Comparison of ENCODE assay signal across 13 mouse cellular contexts in the genomic region with DNA sequence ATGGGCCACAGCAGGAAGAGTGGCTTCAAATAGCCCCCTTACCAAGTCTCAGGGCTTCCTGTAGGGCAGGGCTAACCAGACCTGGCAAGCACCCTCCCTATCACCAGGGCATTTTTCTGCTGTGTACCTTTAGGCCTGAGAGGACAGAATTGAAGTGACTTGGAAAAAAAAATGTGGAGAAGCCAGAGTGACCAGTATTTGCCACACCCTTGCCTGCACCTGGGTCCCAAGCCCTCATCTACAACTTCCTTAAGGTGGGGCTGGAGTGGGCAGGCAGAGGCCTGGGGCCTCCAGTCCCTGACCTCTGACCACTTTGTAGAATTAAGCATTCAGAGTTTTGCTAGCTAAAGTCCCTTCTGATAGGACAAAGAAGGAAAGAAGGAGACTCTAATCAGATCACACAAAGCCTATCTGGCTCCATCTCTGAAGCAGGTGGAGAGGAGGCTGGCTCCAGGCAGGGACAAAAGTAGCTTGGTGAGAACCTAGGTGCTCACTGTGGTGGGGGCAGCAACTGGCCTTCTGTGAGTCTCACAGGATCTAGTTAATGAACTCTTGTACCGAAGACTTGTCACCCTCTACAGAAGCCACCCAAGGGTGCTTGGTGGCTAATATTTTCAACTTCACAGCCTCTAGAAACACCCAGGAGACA. TPM values are rescaled to one million over a fixed set of nuclear protein-coding genes. Genes with fewer than 3 reads are reported as not detected.
DNase-seq lines count a peak whose midpoint lies in the region; ATAC-seq and TF ChIP-seq lines count a peak whose summit lies in the region.
"Had no signal": no experiment of that assay in that cellular context is flagged by ENCODE, and none has a peak within 500 bp of the region (broad histone marks: within the 10 kb centered on the region; RNA-seq: fewer than 3 reads in every experiment).

No protein-coding gene starts in this region.

- peaks cover 24% of the 10 kb centered on the region for H3K4me1 ChIP-seq in forebrain, embryonic 10.5 days
- H3K4me1 ChIP-seq in forebrain, embryonic 11.5 days (replicated peaks; ENCODE audit: control insufficient read depth, insufficient read depth, low read length) = no peaks in the 10 kb centered on the region
- peaks cover 27% of the 10 kb centered on the region for H3K4me1 ChIP-seq in midbrain, embryonic 10.5 days
- H3K4me1 ChIP-seq in midbrain, embryonic 14.5 days (ENCODE audit: control insufficient read depth, insufficient read depth, low read length) = no peaks in the 10 kb centered on the region
- peaks cover 14% of the 10 kb centered on the region; the same call in 1 of the 2 replicates for H3K4me1 ChIP-seq in lung, embryonic 14.5 days (ENCODE audit: insufficient read depth)
- peaks cover 16% of the 10 kb centered on the region for H3K4me1 ChIP-seq in small intestine, adult 2 months (ENCODE audit: control insufficient read depth, insufficient read depth, insufficient read length, low read length)

- no peak overlapping the region for H3K4me2 ChIP-seq in forebrain, embryonic 11.5 days (ENCODE audit: low read depth, low read length, severe bottlenecking)
- H3K4me2 ChIP-seq in midbrain, embryonic 14.5 days (ENCODE audit: low read length) = no peak overlapping the region
- H3K4me2 ChIP-seq in lung, embryonic 14.5 days = no peak overlapping the region
- H3K4me2 ChIP-seq: embryonic facial prominence, embryonic 12.5 days; forebrain, embryonic 13.5 days; limb, embryonic 15.5 days; midbrain, embryonic 11.5 days had no signal

- TF ChIP-seq CTCF in lung, embryonic 14.5 days (IDR thresholded peaks at IDR 0.05; ENCODE audit: low read depth) = no peak
- TF ChIP-seq CTCF in small intestine, adult 2 months (IDR thresholded peaks at IDR 0.05; ENCODE audit: extremely low read depth, insufficient read length, insufficient replicate concordance, low read depth, low read length) = no peak

- 0 out of 2 replicates have a peak overlapping the region, but pooled peaks have one; percentile 16 for H3K27ac ChIP-seq in forebrain, embryonic 10.5 days
- H3K27ac ChIP-seq in forebrain, embryonic 11.5 days (ENCODE audit: low read depth, low read length) = no peak overlapping the region
- peak overlapping the region; percentile 49; the same call in 1 of the 2 replicates for H3K27ac ChIP-seq in midbrain, embryonic 10.5 days (replicated peaks)
- no peak overlapping the region for H3K27ac ChIP-seq in midbrain, embryonic 14.5 days (replicated peaks; ENCODE audit: low read depth, low read length)
- peak overlapping the region; percentile 78 for H3K27ac ChIP-seq in lung, embryonic 14.5 days (ENCODE audit: low read depth)
- H3K27ac ChIP-seq in small intestine, adult 2 months (ENCODE audit: insufficient read depth, low read depth, low read length) = peak overlapping the region; percentile 71
- H3K27ac ChIP-seq: embryonic facial prominence, embryonic 12.5 days; forebrain, embryonic 13.5 days; limb, embryonic 15.5 days had no signal

- no peak for TF ChIP-seq POLR2A in small intestine, adult 2 months (IDR thresholded peaks at IDR 0.05; ENCODE audit: low read depth, low read length)

- no peak for DNase-seq in forebrain, embryonic 10.5 days (ENCODE audit: extremely low spot score, low spot score)
- DNase-seq in forebrain, embryonic 11.5 days (ENCODE audit: low spot score) = no peak
- DNase-seq in midbrain, embryonic 10.5 days (ENCODE audit: low spot score) = no peak
- no peak for DNase-seq in midbrain, embryonic 14.5 days
- peak; percentile 28 for DNase-seq in lung, embryonic 14.5 days
- no peak for DNase-seq in layer of hippocampus, postnatal 10 days (ENCODE audit: low spot score in 2 of 2)

- no peaks in the 10 kb centered on the region for H3K9me3 ChIP-seq in forebrain, embryonic 10.5 days
- no peaks in the 10 kb centered on the region for H3K9me3 ChIP-seq in forebrain, embryonic 11.5 days (ENCODE audit: control insufficient read depth, low read length)
- no peaks in the 10 kb centered on the region for H3K9me3 ChIP-seq in midbrain, embryonic 10.5 days (replicated peaks)
- H3K9me3 ChIP-seq in midbrain, embryonic 14.5 days (ENCODE audit: control insufficient read depth, low read length) = no peaks in the 10 kb centered on the region
- no peaks in the 10 kb centered on the region for H3K9me3 ChIP-seq in lung, embryonic 14.5 days (ENCODE audit: low read depth, low read length)
- H3K9me3 ChIP-seq: embryonic facial prominence, embryonic 12.5 days; forebrain, embryonic 13.5 days; limb, embryonic 15.5 days had no signal

- no peak for ATAC-seq in forebrain, embryonic 11.5 days (replicated peaks; ENCODE audit: low FRiP score)
- no peak for ATAC-seq in midbrain, embryonic 14.5 days (ENCODE audit: low FRiP score, low TSS enrichment)
- peak; percentile 24; the same call in 1 of the 2 replicates for ATAC-seq in lung, embryonic 14.5 days (ENCODE audit: insufficient read depth)
- ATAC-seq in erythroid progenitor cell, adult 5-6 weeks (replicated peaks; ENCODE audit: low FRiP score, poor library complexity, severe bottlenecking) = no peak
- ATAC-seq: forebrain, embryonic 13.5 days; Patski had no signal

- H3K4me3 ChIP-seq in forebrain, embryonic 10.5 days = no peak overlapping the region
- no peak overlapping the region for H3K4me3 ChIP-seq in forebrain, embryonic 11.5 days (ENCODE audit: low read depth, low read length)
- H3K4me3 ChIP-seq in midbrain, embryonic 10.5 days = no peak overlapping the region
- no peak overlapping the region for H3K4me3 ChIP-seq in midbrain, embryonic 14.5 days (replicated peaks; ENCODE audit: low read depth, low read length)
- no peak overlapping the region for H3K4me3 ChIP-seq in lung, embryonic 14.5 days (ENCODE audit: low read depth, low read length)
- no peak overlapping the region for H3K4me3 ChIP-seq in small intestine, adult 2 months (ENCODE audit: low read depth, low read length)
- H3K4me3 ChIP-seq: embryonic facial prominence, embryonic 12.5 days; forebrain, embryonic 13.5 days; limb, embryonic 15.5 days had no signal

- H3K36me3 ChIP-seq in forebrain, embryonic 10.5 days (replicated peaks) = no peaks in the 10 kb centered on the region
- H3K36me3 ChIP-seq in forebrain, embryonic 11.5 days (ENCODE audit: control insufficient read depth, insufficient read depth, low read length) = no peaks in the 10 kb centered on the region
- H3K36me3 ChIP-seq in midbrain, embryonic 10.5 days = no peaks in the 10 kb centered on the region
- no peaks in the 10 kb centered on the region for H3K36me3 ChIP-seq in midbrain, embryonic 14.5 days (ENCODE audit: control insufficient read depth, insufficient read depth, low read length)
- no peaks in the 10 kb centered on the region for H3K36me3 ChIP-seq in lung, embryonic 14.5 days (ENCODE audit: insufficient read depth)
- no peaks in the 10 kb centered on the region for H3K36me3 ChIP-seq in small intestine, adult 2 months (ENCODE audit: control insufficient read depth, insufficient read depth, low read length)
- H3K36me3 ChIP-seq: embryonic facial prominence, embryonic 12.5 days; limb, embryonic 15.5 days had no signal

- H3K27me3 ChIP-seq in forebrain, embryonic 10.5 days (ENCODE audit: poor library complexity, severe bottlenecking) = no peaks in the 10 kb centered on the region
- no peaks in the 10 kb centered on the region for H3K27me3 ChIP-seq in forebrain, embryonic 11.5 days (ENCODE audit: control insufficient read depth, insufficient read depth, low read length)
- H3K27me3 ChIP-seq in midbrain, embryonic 10.5 days (ENCODE audit: low read depth, poor library complexity, severe bottlenecking) = no peaks in the 10 kb centered on the region
- H3K27me3 ChIP-seq in midbrain, embryonic 14.5 days (ENCODE audit: control insufficient read depth, insufficient read depth, low read length) = no peaks in the 10 kb centered on the region
- H3K27me3 ChIP-seq in lung, embryonic 14.5 days (ENCODE audit: insufficient read depth, low read length) = no peaks in the 10 kb centered on the region
- H3K27me3 ChIP-seq in small intestine, adult 2 months (ENCODE audit: control insufficient read depth, insufficient read depth, low read length) = no peaks in the 10 kb centered on the region
- H3K27me3 ChIP-seq: embryonic facial prominence, embryonic 12.5 days; forebrain, embryonic 13.5 days; limb, embryonic 15.5 days; Patski had no signal

- no peak overlapping the region for H3K9ac ChIP-seq in forebrain, embryonic 11.5 days (ENCODE audit: low read length)
- H3K9ac ChIP-seq in midbrain, embryonic 14.5 days (replicated peaks; ENCODE audit: low read length) = no peak overlapping the region
- 0 out of 2 replicates have a peak overlapping the region, but pooled peaks have one; percentile 3 for H3K9ac ChIP-seq in lung, embryonic 14.5 days
- H3K9ac ChIP-seq: embryonic facial prominence, embryonic 12.5 days; forebrain, embryonic 13.5 days; limb, embryonic 15.5 days had no signal

- 94% methylated on average over 1 of the region's 1 CpGs for WGBS in forebrain, embryonic 10.5 days
- 77% methylated on average over 1 of the region's 1 CpGs for WGBS in forebrain, embryonic 11.5 days
- WGBS in midbrain, embryonic 10.5 days = 83% methylated on average over 1 of the region's 1 CpGs
- 91% methylated on average over 1 of the region's 1 CpGs for WGBS in midbrain, embryonic 14.5 days
- WGBS in lung, embryonic 14.5 days = 77% methylated on average over 1 of the region's 1 CpGs
- WGBS in small intestine, adult 2 months = 16% methylated on average over 1 of the region's 1 CpGs

RNA-seq across cellular contexts. Expression of a gene that starts 13.5 kb away (rescaled TPM):
- polyA plus RNA-seq in forebrain, embryonic 10.5 days (2016; fragmentation: Nextera tagmentation; extraction: Ambion mirVana) = 132 and 135 TPM in 2 replicates
- 124 and 132 TPM in 2 replicates for polyA plus RNA-seq in forebrain, embryonic 11.5 days (2014; fragmentation: Nextera tagmentation; extraction: Ambion mirVana)
- polyA plus RNA-seq in midbrain, embryonic 10.5 days (2016; fragmentation: Nextera tagmentation; extraction: Ambion mirVana) = 121 and 123 TPM in 2 replicates
- 9.6 and 26.3 TPM in 2 replicates for polyA plus RNA-seq in midbrain, embryonic 14.5 days (2014; fragmentation: Nextera tagmentation; extraction: Ambion mirVana)
- 157 and 164 TPM in 2 replicates for polyA plus RNA-seq in lung, embryonic 14.5 days (2014; fragmentation: Nextera tagmentation; extraction: Ambion mirVana)
- 2.3 and 6.5 TPM in 2 replicates for polyA plus RNA-seq in small intestine, adult 2 months (2012; rRNA removed)
- 10 to 100 TPM in 1 of 2 experiments, 1 to 10 TPM in 1; 7.4 to 11.1 TPM for total RNA-seq in layer of hippocampus, postnatal 10 days (2021)
- total RNA-seq in erythroid progenitor cell, adult 5-6 weeks (2015; ENCODE audit: low replicate concordance) = 601 and 611 TPM in 2 replicates
- 1,112 and 1,280 TPM in 2 replicates for total RNA-seq in erythroid progenitor cell, adult 5-6 weeks (2017; ENCODE audit: low replicate concordance)

RNA-seq across cellular contexts. Expression of a gene that starts 45.7 kb away (rescaled TPM):
- 1,247 and 1,263 TPM in 2 replicates for polyA plus RNA-seq in forebrain, embryonic 10.5 days (2016; fragmentation: Nextera tagmentation; extraction: Ambion mirVana)
- polyA plus RNA-seq in forebrain, embryonic 11.5 days (2014; fragmentation: Nextera tagmentation; extraction: Ambion mirVana) = 1,000 and 1,067 TPM in 2 replicates
- 965 and 1,195 TPM in 2 replicates for polyA plus RNA-seq in midbrain, embryonic 10.5 days (2016; fragmentation: Nextera tagmentation; extraction: Ambion mirVana)
- polyA plus RNA-seq in midbrain, embryonic 14.5 days (2014; fragmentation: Nextera tagmentation; extraction: Ambion mirVana) = 935 and 1,231 TPM in 2 replicates
- 1,598 and 1,617 TPM in 2 replicates for polyA plus RNA-seq in lung, embryonic 14.5 days (2014; fragmentation: Nextera tagmentation; extraction: Ambion mirVana)
- 3,342 and 5,315 TPM in 2 replicates for polyA plus RNA-seq in small intestine, adult 2 months (2012; rRNA removed)
- 1,000 to 10,000 TPM; 1,537 to 1,633 TPM for total RNA-seq in layer of hippocampus, postnatal 10 days (2021)
- total RNA-seq in erythroid progenitor cell, adult 5-6 weeks (2015; ENCODE audit: low replicate concordance) = 1,048 and 1,068 TPM in 2 replicates
- 1,077 and 1,422 TPM in 2 replicates for total RNA-seq in erythroid progenitor cell, adult 5-6 weeks (2017; ENCODE audit: low replicate concordance)

Comparison
In these comparisons a context has a peak if more than half of its experiments do, and no peak if none do; other contexts are left out.
1. H3K27ac ChIP-seq: peak in forebrain, embryonic 10.5 days (single experiment), midbrain, embryonic 10.5 days (single experiment), lung, embryonic 14.5 days (single experiment) and small intestine, adult 2 months (single experiment); none in forebrain, embryonic 11.5 days (single experiment) and midbrain, embryonic 14.5 days (single experiment).